Mouse (Mus musculus) myocyte (in vitro differentiated cells): Measurements from ENCODE around the gene Iqsec1.

Experiments used
- CEBPB ChIP-seq: IDR thresholded peaks from 2 replicates; pipeline ENCODE4 v1.6.1; 2011; ENCODE audit warnings: mild to moderate bottlenecking, moderate library complexity; ENCODE audit not compliant: poor library complexity, insufficient read depth, severe bottlenecking
- MYOG ChIP-seq, 3 experiments: IDR thresholded peaks; one replicate each; pipeline ENCODE4 v1.6.1; 2011; ENCODE audit warnings: control low read depth in 2 of 3, low read depth in 2 of 3, mild to moderate bottlenecking in 2 of 3; ENCODE audit not compliant: insufficient read length in 2 of 3, control insufficient read depth in 1 of 3, insufficient read depth in 1 of 3
- POLR2A ChIP-seq: IDR thresholded peaks from one replicate; pipeline ENCODE4 v1.6.1; 2011; ENCODE audit warnings: low read depth, mild to moderate bottlenecking, control low read depth, moderate library complexity; ENCODE audit not compliant: insufficient read length
- TCF3 ChIP-seq: IDR thresholded peaks from one replicate; pipeline ENCODE4 v1.6.1; 2011; ENCODE audit warnings: low read depth, control low read depth; ENCODE audit not compliant: insufficient read length

DNA sequence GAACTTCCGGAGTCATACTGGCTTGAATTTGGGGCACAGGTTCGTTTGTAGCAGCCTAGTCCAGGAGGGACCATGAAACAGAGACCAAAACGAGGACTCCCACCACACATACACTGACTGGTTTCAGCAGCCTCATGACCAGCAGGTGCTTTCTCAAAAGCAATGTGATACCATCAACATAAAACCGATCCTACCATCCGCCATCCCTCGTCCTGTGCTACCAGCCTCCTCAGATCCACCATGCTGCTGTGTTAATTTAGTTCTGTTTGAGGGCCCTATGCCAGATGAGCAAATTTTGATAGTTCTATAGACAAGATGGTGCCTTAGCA lies 232.9 kb downstream of the Iqsec1 start:
- TF ChIP-seq CEBPB, result no peak
- no peak for TF ChIP-seq TCF3
- no peak for TF ChIP-seq POLR2A
- TF ChIP-seq MYOG (IDR thresholded peaks at IDR 0.05; ENCODE audit: control insufficient read depth in 1 of 3, insufficient read depth in 1 of 3, insufficient read length in 2 of 3, low read depth in 2 of 3), result no peak
